Mouse (Mus musculus): ENCODE results near the gene Lama4. TPM values are rescaled to one million over a fixed set of nuclear protein-coding genes. Genes with fewer than 3 reads are reported as not detected.

Gene Lama4
- total and polyA plus RNA-seq, 3 experiments = not detected

GRCm38 (mm10) chr10:39157321-39157720, 192.0 kb downstream of the Lama4 start:
- TF ChIP-seq SIN3A (IDR thresholded peaks at IDR 0.05; ENCODE audit: low read length) (no peak), MXI1 (IDR thresholded peaks at IDR 0.05; ENCODE audit: low read depth, low read length) (no peak), CHD1 (IDR thresholded peaks at IDR 0.05; ENCODE audit: low read depth, low read length) (no peak), KAT2A (conservative IDR thresholded peaks at IDR 0.05; ENCODE audit: low read depth, low read length) (no peak), TAL1 (IDR thresholded peaks at IDR 0.05; ENCODE audit: low read length) (no peak), CTCF (IDR thresholded peaks at IDR 0.05 in 2 of 3, conservative IDR thresholded peaks at IDR 0.05 in 1 of 3; ENCODE audit: control insufficient read depth in 1 of 3, insufficient read depth in 1 of 3, low read depth in 2 of 3, low read length in 3 of 3, poor library complexity in 1 of 3, severe bottlenecking in 1 of 3) (no peak), MAZ (IDR thresholded peaks at IDR 0.05; ENCODE audit: low read depth, low read length) (no peak), GATA1 (IDR thresholded peaks at IDR 0.05; ENCODE audit: low read depth, low read length) (no peak), RAD21 (IDR thresholded peaks at IDR 0.05; ENCODE audit: low read depth, low read length) (no peak), RCOR1 (IDR thresholded peaks at IDR 0.05; ENCODE audit: low read depth, low read length) (no peak), JUND (IDR thresholded peaks at IDR 0.05; ENCODE audit: low read depth, low read length) (no peak), ZMIZ1 (IDR thresholded peaks at IDR 0.05; ENCODE audit: low read depth, low read length) (no peak), POLR2A (IDR thresholded peaks at IDR 0.05; ENCODE audit: control insufficient read depth in 1 of 2, insufficient read depth in 1 of 2, low read depth in 1 of 2, low read length in 2 of 2, poor library complexity in 1 of 2) (no peak), NELFE (IDR thresholded peaks at IDR 0.05; ENCODE audit: low read depth, low read length) (no peak)
- Histone ChIP-seq H3K79me2 (ENCODE audit: control insufficient read depth, insufficient read depth, low read length, poor library complexity) (no peaks in the 10 kb centered on the region), H3K4me3 (ENCODE audit: control insufficient read depth in 1 of 2, insufficient read depth in 1 of 2, low read depth in 2 of 2, low read length in 2 of 2) (no peak overlapping the region), H3K9me3 (replicated peaks; ENCODE audit: insufficient read depth, low read length) (no peaks in the 10 kb centered on the region), H3K36me3 (ENCODE audit: control insufficient read depth in 1 of 2, insufficient read depth in 2 of 2, low read length in 2 of 2) (no peaks in the 10 kb centered on the region), H3K27ac (ENCODE audit: control insufficient read depth, low read depth, low read length) (no peak overlapping the region), H3K27me3 (ENCODE audit: control insufficient read depth in 1 of 2, insufficient read depth in 2 of 2, low read length in 2 of 2) (no peaks in the 10 kb centered on the region; a peak in 1 of 4 replicates), H3K4me1 (ENCODE audit: control insufficient read depth in 1 of 2, insufficient read depth in 2 of 2, low read length in 2 of 2) (no peaks in the 10 kb centered on the region), H3K9ac (ENCODE audit: control insufficient read depth, low read depth, low read length, poor library complexity, severe bottlenecking) (no peak overlapping the region)
- no peak for DNase-seq (ENCODE audit: low read depth, low spot score)

GRCm38 (mm10) chr10:39158306-39158705, 193.0 kb downstream of the Lama4 start:
- no peak for DNase-seq (ENCODE audit: low read depth, low spot score)
- H3K4me1 ChIP-seq (ENCODE audit: control insufficient read depth in 1 of 2, insufficient read depth in 2 of 2, low read length in 2 of 2) = no peaks in the 10 kb centered on the region
- no peaks in the 10 kb centered on the region for H3K79me2 ChIP-seq (ENCODE audit: control insufficient read depth, insufficient read depth, low read length, poor library complexity)
- no peak overlapping the region for H3K27ac ChIP-seq (ENCODE audit: control insufficient read depth, low read depth, low read length)
- no peaks in the 10 kb centered on the region for H3K9me3 ChIP-seq (replicated peaks; ENCODE audit: insufficient read depth, low read length)
- no peak overlapping the region for H3K4me3 ChIP-seq (ENCODE audit: control insufficient read depth in 1 of 2, insufficient read depth in 1 of 2, low read depth in 2 of 2, low read length in 2 of 2)
- TF ChIP-seq MXI1 (IDR thresholded peaks at IDR 0.05; ENCODE audit: low read depth, low read length) = no peak
- TF ChIP-seq NELFE (IDR thresholded peaks at IDR 0.05; ENCODE audit: low read depth, low read length) = no peak
- no peak for TF ChIP-seq BHLHE40 (IDR thresholded peaks at IDR 0.05; ENCODE audit: borderline replicate concordance, low read depth, low read length)
- TF ChIP-seq KAT2A (conservative IDR thresholded peaks at IDR 0.05; ENCODE audit: low read depth, low read length) = no peak
- no peak for TF ChIP-seq CHD1 (IDR thresholded peaks at IDR 0.05; ENCODE audit: low read depth, low read length)
- TF ChIP-seq GATA1 (IDR thresholded peaks at IDR 0.05; ENCODE audit: low read depth, low read length) = no peak
- TF ChIP-seq CHD2 (IDR thresholded peaks at IDR 0.05; ENCODE audit: low read length) = no peak
- no peaks in the 10 kb centered on the region for H3K36me3 ChIP-seq (ENCODE audit: control insufficient read depth in 1 of 2, insufficient read depth in 2 of 2, low read length in 2 of 2)
- H3K9ac ChIP-seq (ENCODE audit: control insufficient read depth, low read depth, low read length, poor library complexity, severe bottlenecking) = no peak overlapping the region
- H3K27me3 ChIP-seq (ENCODE audit: control insufficient read depth in 1 of 2, insufficient read depth in 2 of 2, low read length in 2 of 2) = no peaks in the 10 kb centered on the region; a peak in 1 of 4 replicates

Other genes with a start within 250 kb of the Lama4 start
- gene Rfpl4b, start 143.7 kb upstream of the Lama4 start, total RNA-seq (2012; rRNA removed) = not detected in 2 replicates
- not detected for gene Rfpl4b, start 143.7 kb upstream of the Lama4 start, polyA plus RNA-seq (2012; ENCODE audit: insufficient read depth in 1 of 2, insufficient read length in 2 of 2, low read depth in 1 of 2, low replicate concordance in 2 of 2, missing spikeins in 1 of 2)
- gene Fam229b, start 168.4 kb downstream of the Lama4 start, total RNA-seq (2012; rRNA removed) = 0.46 and 1.2 TPM in 2 replicates
- gene Fam229b, start 168.4 kb downstream of the Lama4 start, polyA plus RNA-seq (2012; ENCODE audit: insufficient read depth in 1 of 2, insufficient read length in 2 of 2, low read depth in 1 of 2, low replicate concordance in 2 of 2, missing spikeins in 1 of 2) = 1 to 10 TPM in 1 of 2 experiments, not detected in 1; 1.5 TPM
- 2.5 TPM in 2 replicates for gene Tube1, start 168.5 kb downstream of the Lama4 start, total RNA-seq (2012; rRNA removed)
- gene Tube1, start 168.5 kb downstream of the Lama4 start, polyA plus RNA-seq (2012; ENCODE audit: insufficient read depth in 1 of 2, insufficient read length in 2 of 2, low read depth in 1 of 2, low replicate concordance in 2 of 2, missing spikeins in 1 of 2) = 1 to 10 TPM in 1 of 2 experiments, not detected in 1; 7.2 TPM
- not detected in 2 replicates for gene Ccn6, start 198.3 kb downstream of the Lama4 start, total RNA-seq (2012; rRNA removed)
- under 1 TPM in 1 of 2 experiments, not detected in 1; 0.43 TPM for gene Ccn6, start 198.3 kb downstream of the Lama4 start, polyA plus RNA-seq (2012; ENCODE audit: insufficient read depth in 1 of 2, insufficient read length in 2 of 2, low read depth in 1 of 2, low replicate concordance in 2 of 2, missing spikeins in 1 of 2)

All from MEL (cell line).